Mouse (Mus musculus) c-Kit-positive CD71-positive TER-119-negative erythroid progenitor cells, embryonic 14.5 days (primary cell): ENCODE measurements around the gene Cyfip1.

ENCODE experiments used
- DNase-seq: peaks from one replicate; pipeline ENCODE4 v3.0.0-alpha.2; 2013; ENCODE audit warnings: low read depth

The Cyfip1 gene

DNA sequence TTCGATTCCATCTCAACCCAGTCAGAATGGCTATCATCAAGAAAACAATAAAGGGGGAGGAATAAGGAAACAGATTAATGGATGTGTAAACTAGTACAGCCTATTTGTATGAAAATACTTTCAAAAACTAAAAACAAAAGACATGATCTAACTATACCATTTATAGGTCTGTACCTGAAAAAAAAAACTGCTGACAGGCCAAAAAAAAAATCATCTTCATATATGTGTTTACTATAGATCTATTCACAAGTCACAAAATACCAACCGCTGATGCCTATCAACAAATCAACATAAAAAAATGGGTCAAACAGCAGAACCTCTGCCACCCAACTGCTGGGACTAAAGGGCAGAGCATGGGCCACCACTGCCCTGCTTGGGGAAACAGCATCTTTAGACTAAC, 114.5 kb downstream of the Cyfip1 start:
- DNase-seq, result no peak

DNA sequence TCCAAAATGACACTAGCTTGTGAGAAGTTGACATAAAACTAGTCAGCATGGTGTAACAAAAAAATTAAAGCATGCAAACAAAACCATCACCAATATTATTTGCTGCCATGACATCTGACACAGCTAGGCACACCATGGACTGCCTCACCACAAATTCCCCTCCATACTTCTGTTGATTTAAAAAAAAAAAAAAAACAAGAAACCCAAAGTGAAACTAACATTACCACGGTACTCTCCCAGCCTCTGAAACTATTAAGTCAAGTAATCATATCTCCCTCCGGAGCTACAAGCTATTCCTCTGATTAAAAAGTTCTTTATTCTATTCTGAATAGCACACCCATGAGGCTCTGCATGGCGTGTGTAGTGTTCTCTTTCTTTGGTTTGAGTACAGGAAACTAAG, 115.6 kb downstream of the Cyfip1 start:
- no peak for DNase-seq

DNA sequence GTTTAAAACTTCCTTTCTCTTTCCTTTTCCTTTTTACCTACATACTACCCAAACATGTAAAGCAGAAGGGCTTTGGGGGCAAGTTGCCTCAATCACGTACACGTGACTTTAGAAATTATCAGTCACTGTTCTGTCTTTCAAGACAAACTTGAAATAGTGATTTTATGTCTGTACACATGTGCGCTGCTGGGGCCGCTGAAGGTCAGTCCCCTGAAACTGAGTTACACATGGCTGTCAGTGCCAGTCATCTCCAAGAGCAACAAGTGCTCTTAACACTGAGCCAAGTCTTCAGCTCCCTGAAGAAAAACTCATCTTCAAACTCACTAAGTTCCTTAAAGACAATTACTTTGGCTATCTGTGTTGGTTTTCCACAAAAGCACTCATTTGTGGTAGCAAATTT, 116.4 kb downstream of the Cyfip1 start:
- no peak for DNase-seq

DNA sequence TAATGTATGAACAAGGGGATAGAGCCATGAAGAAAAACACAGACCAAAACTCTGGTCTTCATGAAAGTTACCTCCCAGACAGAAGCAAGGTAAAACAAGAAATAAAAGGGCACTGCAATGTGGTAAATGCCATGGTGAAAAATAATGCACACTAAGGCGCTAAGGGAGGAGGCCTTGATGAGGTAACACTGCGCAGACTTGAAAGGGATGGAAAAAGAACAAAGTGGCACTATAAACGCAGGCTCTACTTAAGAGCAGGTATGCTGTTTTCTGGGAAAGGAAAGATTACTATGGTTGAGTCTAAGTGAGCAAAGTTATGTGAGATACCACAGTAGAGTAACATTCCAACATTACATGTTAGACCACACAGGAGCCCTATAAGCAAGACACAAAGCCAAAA, 118.3 kb downstream of the Cyfip1 start:
- no peak for DNase-seq

DNA sequence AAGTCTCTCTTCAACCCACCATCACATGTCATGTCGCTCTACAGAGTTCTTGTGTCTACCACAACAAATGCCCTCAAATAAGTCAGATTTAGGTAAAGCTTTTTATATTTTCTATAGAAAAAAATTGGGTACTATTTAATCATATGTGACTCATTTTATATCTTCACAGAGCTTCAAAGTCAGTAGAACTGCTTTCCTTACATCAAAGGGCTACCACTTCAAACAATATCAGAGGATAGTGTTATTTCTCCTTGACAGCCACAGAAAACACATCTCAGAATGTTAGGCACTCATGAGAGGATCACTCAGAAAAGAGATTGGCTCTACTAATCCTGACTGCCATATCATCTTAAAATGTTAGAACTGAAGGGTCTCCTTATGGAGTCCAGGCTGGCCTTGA, 119.0 kb downstream of the Cyfip1 start:
- no peak for DNase-seq

DNA sequence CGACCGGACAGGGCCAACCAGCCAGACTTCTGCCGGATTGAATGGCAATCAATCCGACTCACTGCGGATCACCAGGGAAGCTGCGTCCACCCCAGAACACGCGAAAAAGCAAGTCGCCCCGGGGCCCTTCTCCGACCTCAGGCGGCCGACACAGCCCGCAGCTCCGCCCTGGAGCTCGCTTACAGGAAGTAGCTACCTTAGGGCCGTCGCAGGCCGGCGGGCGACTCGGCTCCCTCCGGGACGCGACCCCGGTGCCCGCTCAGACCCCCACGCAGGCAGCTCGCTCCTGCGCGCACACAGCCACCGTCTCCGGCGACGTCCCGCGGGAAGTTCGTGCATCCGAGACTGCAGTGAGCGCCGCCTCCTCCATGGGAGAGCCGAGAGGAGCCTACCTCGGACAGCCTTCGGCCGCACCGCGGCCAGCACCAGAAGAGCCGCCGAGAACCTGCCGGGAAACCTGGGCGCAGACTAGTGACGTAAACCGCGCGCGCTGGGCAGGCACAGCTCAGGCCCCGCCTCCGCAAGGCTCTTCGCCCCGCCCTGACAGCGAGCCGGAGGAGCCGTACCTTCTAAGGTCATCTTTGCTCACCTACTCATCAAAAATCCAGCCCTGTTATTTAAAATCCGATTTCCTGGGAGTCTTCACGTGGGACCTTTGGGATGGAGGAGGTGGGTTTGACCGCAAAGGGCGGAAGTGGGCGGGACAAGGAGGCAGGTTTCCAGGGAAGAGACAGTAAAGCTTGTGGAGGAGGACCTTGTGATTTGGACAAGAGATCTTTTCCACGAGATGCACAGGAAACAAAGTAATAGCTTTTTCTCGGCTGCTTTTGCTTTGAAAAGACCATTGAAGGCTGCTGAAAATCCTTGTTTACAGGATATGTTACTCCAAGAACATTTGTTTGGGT, 120.7 kb downstream of the Cyfip1 start, which contains the start of gene Nipa2:
Gene Nipa2, minus strand, starts transcription at position 473 of the 905 bp plus-strand sequence.
- peak; percentile 85 for DNase-seq

DNA sequence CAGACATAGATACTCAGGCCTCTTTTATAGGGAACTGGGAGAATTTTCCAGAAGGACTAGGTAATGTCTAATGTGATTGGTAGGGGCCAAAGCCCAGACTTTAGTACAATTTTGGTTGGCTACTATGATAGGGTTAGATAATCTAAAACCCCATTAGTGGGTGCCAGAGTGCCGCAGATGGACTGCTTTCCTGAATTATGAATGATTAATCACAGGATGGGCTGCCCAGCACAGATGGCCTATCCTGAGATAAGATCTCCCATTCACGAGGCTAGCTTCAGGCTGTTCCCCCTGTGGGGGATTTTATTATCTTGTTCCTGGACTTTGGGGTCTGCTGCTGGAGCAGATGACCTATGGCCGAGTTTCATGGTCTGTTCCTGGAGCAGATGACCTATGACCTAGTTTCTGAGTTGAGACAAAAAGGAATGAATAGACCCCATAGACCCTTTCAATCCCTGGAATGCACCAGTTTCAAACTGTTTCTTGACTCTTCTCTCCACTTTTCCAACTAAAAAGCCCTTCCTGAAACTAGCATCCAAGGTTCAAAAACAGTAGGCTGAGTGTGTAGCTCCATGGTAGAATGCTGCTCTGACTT, 125.4 kb downstream of the Cyfip1 start:
- no peak for DNase-seq

DNA sequence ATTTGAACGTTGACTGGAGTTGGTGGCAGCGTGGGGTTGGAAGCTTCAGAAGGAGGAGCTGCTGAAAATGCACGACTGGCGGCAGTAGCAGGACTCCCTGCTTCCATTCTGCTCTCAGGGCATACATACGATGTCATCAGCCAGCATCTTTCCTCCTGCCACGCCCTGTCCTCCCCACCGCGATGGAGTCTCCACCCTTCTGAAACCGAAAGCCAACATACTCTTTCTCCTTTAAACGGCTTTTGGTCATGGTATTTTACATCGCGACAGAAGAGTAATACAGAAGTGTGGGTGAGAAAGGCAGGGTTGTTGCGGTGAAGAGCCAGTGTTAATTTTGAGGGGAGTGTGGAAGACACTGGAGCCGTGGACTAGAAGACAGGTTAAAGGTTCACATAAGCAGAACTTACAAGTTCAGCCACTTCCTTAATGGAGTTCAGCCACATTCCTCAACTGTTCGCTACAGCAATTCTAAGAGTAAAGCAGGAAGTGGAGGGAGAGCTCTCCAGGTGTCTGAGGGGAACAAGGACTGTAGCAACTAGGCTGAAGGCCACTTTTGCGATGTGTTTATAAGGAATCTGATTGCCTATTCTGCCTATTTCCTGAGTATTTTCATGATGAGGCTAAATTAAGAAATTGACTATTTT, 126.8 kb downstream of the Cyfip1 start:
- no peak for DNase-seq

DNA sequence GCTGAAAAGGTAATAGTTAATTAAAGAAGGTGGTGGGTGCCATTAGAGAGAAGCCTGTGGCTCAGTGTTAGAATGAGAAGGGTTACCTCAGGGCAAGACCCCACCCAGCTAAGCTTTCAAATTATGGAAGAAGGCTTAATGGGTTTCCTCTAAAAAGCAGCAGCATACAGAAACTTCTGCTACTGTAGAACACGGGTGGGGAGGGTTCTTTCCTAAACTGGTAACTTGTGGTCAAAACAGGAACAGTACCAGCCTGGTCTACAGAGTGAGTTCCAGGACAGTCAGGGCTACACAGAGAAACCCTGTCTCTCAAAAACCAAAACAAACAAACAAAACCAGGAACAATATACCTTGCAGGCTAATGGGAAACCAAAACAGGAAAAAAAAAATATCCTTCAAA, 127.9 kb downstream of the Cyfip1 start:
- no peak for DNase-seq

DNA sequence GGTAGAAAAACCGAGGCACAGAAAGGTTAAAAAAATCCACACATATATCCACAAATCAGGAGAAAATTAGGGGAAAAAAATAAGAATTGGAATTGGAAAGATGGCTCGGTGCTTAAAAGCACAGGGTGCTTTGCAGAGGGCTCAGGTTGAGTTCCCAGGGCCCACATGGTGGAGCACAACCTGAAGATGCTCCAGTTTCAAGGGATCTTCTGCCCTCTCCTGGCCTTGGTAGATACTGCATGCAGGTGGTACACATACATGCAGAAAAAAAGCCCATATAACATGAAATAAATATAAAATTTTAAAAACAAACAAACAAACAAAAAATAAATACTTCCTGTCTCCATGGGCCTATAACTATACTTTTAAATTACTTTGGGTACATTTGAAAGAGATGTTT, 132.9 kb downstream of the Cyfip1 start:
- DNase-seq, result no peak

DNA sequence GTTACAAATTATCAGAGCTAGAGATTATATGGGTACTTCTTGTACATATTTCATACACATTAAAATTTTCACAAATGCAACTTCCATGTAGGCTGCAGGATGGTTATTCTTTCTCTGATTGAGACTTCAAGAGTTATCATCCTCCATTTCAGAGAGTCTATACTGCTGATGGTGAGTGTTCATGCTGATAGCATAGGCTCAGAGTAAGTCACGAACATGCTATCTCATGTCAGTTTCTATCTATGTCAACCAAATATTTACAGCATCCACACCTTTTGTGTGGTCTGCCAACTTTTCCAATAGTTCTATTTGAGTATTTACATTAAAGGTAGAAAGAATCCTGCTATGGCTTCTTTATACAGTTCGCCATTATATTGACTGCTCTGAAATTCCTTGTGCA, 140.0 kb downstream of the Cyfip1 start:
- DNase-seq, result no peak
